Mouse (Mus musculus): ENCODE data around the gene Ndufv1. TPM values are rescaled to one million over a fixed set of nuclear protein-coding genes. Genes with fewer than 3 reads are reported as not detected.
A peak's percentile ranks its signal among the peaks of the same experiment; 100 is the strongest.

Ndufv1 gene
- polyA plus RNA-seq, 1 experiment from 2014 or later: 180 TPM

- peak overlapping the region; percentile 93 for H3K4me2 ChIP-seq
- H3K4me3 ChIP-seq (ENCODE audit: low read depth, low read length): peak overlapping the region; percentile 50
- peak; percentile 26; the same call in 1 of the 2 replicates for ATAC-seq (ENCODE audit: low FRiP score)
- peaks cover under 1% of the 10 kb centered on the region; the same call in 1 of the 2 replicates for H3K36me3 ChIP-seq (ENCODE audit: control insufficient read depth, insufficient read depth, low read length)
- no peaks in the 10 kb centered on the region for H3K9me3 ChIP-seq (ENCODE audit: control insufficient read depth, low read length)
- H3K4me1 ChIP-seq (ENCODE audit: control insufficient read depth, insufficient read depth, low read length): peaks cover 13% of the 10 kb centered on the region
- peak overlapping the region; percentile 86 for H3K27ac ChIP-seq (ENCODE audit: low read depth, low read length)
- H3K27me3 ChIP-seq (ENCODE audit: control insufficient read depth, insufficient read depth, low read length): peaks cover 3% of the 10 kb centered on the region; the same call in 1 of the 2 replicates
- DNase-seq (ENCODE audit: low spot score, missing footprints): peak; percentile 94
- 19% methylated on average over 17 of the region's 17 CpGs for WGBS
- H3K9ac ChIP-seq (ENCODE audit: low read length): peak overlapping the region; percentile 91
These were observed 11.6 kb downstream of the Ndufv1 start for GRCm38 (mm10) chr19:4000949-4001525.

DNA sequence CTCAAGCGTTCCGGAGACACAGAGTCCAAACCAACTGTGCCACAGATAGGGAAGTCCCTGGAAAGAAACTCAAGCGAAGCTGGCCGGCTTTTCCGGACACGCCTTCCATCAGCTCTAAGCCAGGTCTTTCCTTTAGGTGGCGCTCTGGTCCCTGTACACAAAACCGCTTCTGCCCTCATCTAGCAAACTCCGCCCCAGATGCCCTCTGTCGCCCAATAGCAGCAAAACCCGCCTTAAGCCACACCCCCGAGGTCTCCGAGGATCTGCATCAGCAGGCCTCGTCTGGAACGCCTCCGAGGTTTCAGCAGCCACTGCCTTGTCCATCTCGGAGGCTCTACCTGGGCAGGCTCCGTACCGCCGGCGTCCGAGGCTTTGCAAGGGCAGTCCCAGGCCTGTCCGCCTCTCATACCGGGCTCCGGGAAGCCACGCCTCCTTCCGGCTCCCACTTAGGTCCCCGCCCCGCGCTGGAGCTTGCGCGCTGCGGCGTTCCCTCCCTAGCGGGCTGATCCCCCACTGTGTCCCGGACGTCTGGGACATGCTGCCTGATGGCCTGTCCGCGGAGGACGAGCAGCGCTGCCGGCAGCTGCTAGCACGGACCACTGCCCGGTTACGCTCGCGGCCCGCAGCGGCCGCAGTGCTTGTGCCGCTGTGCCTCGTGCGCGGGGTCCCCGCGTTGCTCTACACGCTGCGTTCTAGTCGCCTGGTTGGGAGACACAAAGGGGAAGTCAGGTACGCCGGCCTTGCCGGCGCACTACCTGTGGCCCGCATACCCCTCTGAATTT lies 12.3 kb downstream of the Ndufv1 start, which contains the start of the genes Nudt8 and Gm49405:
Gene Nudt8 (plus strand): TSS at position 462 of the 782 bp plus-strand sequence.
Gene Gm49405 (plus strand): TSS at position 508 of the 782 bp plus-strand sequence.
- H3K9ac ChIP-seq (ENCODE audit: low read length): peak within 1 kb of the TSS; percentile 91
- H3K27ac ChIP-seq (ENCODE audit: low read depth, low read length): peak within 1 kb of the TSS; percentile 86
- peaks cover 3% of the 10 kb centered on the region; the same call in 1 of the 2 replicates for H3K27me3 ChIP-seq (ENCODE audit: control insufficient read depth, insufficient read depth, low read length)
- H3K4me1 ChIP-seq (ENCODE audit: control insufficient read depth, insufficient read depth, low read length): peaks cover 13% of the 10 kb centered on the region
- peak within 1 kb of the TSS; percentile 93 for H3K4me2 ChIP-seq
- no peaks in the 10 kb centered on the region for H3K36me3 ChIP-seq (ENCODE audit: control insufficient read depth, insufficient read depth, low read length)
- H3K9me3 ChIP-seq (ENCODE audit: control insufficient read depth, low read length): no peaks in the 10 kb centered on the region
- H3K4me3 ChIP-seq (ENCODE audit: low read depth, low read length): peak within 1 kb of the TSS; percentile 50
- under 1% methylated on average over 64 of the region's 64 CpGs for WGBS
- ATAC-seq (ENCODE audit: low FRiP score) (peak; percentile 94), DNase-seq (ENCODE audit: low spot score, missing footprints) (peak; percentile 99)

GRCm38 (mm10) chr19:3999121-3999730 lies 13.4 kb downstream of the Ndufv1 start:
- no peaks in the 10 kb centered on the region for H3K36me3 ChIP-seq (ENCODE audit: control insufficient read depth, insufficient read depth, low read length)
- H3K4me2 ChIP-seq: peak overlapping the region; percentile 93
- peak overlapping the region; percentile 50; the same call in 1 of the 2 replicates for H3K4me3 ChIP-seq (ENCODE audit: low read depth, low read length)
- no peaks in the 10 kb centered on the region for H3K9me3 ChIP-seq (ENCODE audit: control insufficient read depth, low read length)
- H3K27me3 ChIP-seq (ENCODE audit: control insufficient read depth, insufficient read depth, low read length): peaks cover 3% of the 10 kb centered on the region; the same call in 1 of the 2 replicates
- DNase-seq (ENCODE audit: low spot score, missing footprints): no peak
- H3K4me1 ChIP-seq (ENCODE audit: control insufficient read depth, insufficient read depth, low read length): peaks cover 13% of the 10 kb centered on the region
- peak overlapping the region; percentile 26; the same call in 1 of the 2 replicates for H3K9ac ChIP-seq (ENCODE audit: low read length)
- no peak overlapping the region for H3K27ac ChIP-seq (ENCODE audit: low read depth, low read length)
- 88% methylated on average over 9 of the region's 9 CpGs for WGBS
- ATAC-seq (ENCODE audit: low FRiP score): no peak

DNA sequence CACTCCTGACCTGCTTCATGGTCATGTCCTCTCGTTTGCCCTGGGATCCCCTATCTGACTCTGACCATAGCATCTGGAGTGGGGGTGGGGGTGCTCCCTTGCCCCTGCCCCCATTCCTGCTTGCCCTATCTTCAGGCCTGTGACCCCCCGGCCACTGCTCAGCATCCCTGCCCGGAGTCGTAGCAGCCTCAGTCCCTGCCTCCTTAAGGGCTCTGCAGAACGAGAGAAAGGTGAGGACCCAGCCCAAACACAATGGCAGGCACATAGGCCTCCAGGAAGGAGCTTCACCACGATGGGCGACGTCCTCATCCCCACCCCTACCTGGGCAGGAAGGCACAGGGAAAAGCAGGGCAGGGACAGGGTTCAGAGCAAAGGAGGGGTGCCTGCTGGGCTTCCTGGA lies 14.3 kb downstream of the Ndufv1 start:
- no peak overlapping the region for H3K4me2 ChIP-seq
- H3K4me1 ChIP-seq (ENCODE audit: control insufficient read depth, insufficient read depth, low read length): peaks cover 13% of the 10 kb centered on the region
- H3K9me3 ChIP-seq (ENCODE audit: control insufficient read depth, low read length): no peaks in the 10 kb centered on the region
- no peak overlapping the region for H3K27ac ChIP-seq (ENCODE audit: low read depth, low read length)
- DNase-seq (ENCODE audit: low spot score, missing footprints): no peak
- WGBS: 77% methylated on average over 8 of the region's 8 CpGs
- no peaks in the 10 kb centered on the region for H3K36me3 ChIP-seq (ENCODE audit: control insufficient read depth, insufficient read depth, low read length)
- ATAC-seq (ENCODE audit: low FRiP score): no peak
- H3K4me3 ChIP-seq (ENCODE audit: low read depth, low read length): no peak overlapping the region
- peaks cover 3% of the 10 kb centered on the region; the same call in 1 of the 2 replicates for H3K27me3 ChIP-seq (ENCODE audit: control insufficient read depth, insufficient read depth, low read length)
- no peak overlapping the region for H3K9ac ChIP-seq (ENCODE audit: low read length)

- ATAC-seq (ENCODE audit: low FRiP score): no peak
- 62% methylated on average over 8 of the region's 8 CpGs for WGBS
These were observed 15.4 kb downstream of the Ndufv1 start for GRCm38 (mm10) chr19:3997231-3997630.

DNA sequence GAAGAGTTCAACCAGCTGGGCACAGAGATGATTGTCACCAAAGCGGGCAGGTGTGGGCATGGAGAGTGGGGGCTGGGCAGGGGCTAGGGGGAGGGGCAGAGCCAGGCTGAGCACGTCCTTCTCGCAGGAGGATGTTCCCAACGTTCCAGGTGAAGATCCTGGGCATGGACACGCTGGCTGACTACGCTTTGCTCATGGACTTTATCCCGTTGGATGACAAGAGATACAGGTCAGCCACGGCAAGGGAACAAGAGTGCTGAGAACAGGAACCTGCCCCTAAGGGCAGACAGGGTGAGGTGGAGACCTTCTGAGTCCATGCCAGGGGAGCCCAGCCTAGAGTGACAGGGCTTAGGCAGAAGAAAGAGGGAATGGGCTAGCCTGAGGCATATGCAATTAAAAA lies 15.9 kb downstream of the Ndufv1 start:
- 89% methylated on average over 8 of the region's 8 CpGs for WGBS
- H3K9ac ChIP-seq (ENCODE audit: low read length): no peak overlapping the region
- no peaks in the 10 kb centered on the region for H3K9me3 ChIP-seq (ENCODE audit: control insufficient read depth, low read length)
- H3K4me2 ChIP-seq: no peak overlapping the region
- DNase-seq (ENCODE audit: low spot score, missing footprints) (no peak), ATAC-seq (ENCODE audit: low FRiP score) (no peak)
- no peak overlapping the region for H3K27ac ChIP-seq (ENCODE audit: low read depth, low read length)
- H3K27me3 ChIP-seq (ENCODE audit: control insufficient read depth, insufficient read depth, low read length): peaks cover 3% of the 10 kb centered on the region; the same call in 1 of the 2 replicates
- H3K4me1 ChIP-seq (ENCODE audit: control insufficient read depth, insufficient read depth, low read length): peaks cover 13% of the 10 kb centered on the region
- no peak overlapping the region for H3K4me3 ChIP-seq (ENCODE audit: low read depth, low read length)
- no peaks in the 10 kb centered on the region for H3K36me3 ChIP-seq (ENCODE audit: control insufficient read depth, insufficient read depth, low read length)

More at GRCm38 (mm10) chr19:3997231-3997630, 15.4 kb downstream of the Ndufv1 start:
- no peak for DNase-seq (ENCODE audit: low spot score, missing footprints)
- H3K27ac ChIP-seq (ENCODE audit: low read depth, low read length): no peak overlapping the region
- H3K9ac ChIP-seq (ENCODE audit: low read length): no peak overlapping the region
- H3K9me3 ChIP-seq (ENCODE audit: control insufficient read depth, low read length): no peaks in the 10 kb centered on the region
- H3K27me3 ChIP-seq (ENCODE audit: control insufficient read depth, insufficient read depth, low read length): peaks cover 3% of the 10 kb centered on the region; the same call in 1 of the 2 replicates
- no peak overlapping the region for H3K4me3 ChIP-seq (ENCODE audit: low read depth, low read length)
- peaks cover 13% of the 10 kb centered on the region for H3K4me1 ChIP-seq (ENCODE audit: control insufficient read depth, insufficient read depth, low read length)
- H3K4me2 ChIP-seq: no peak overlapping the region
- no peaks in the 10 kb centered on the region for H3K36me3 ChIP-seq (ENCODE audit: control insufficient read depth, insufficient read depth, low read length)

DNA sequence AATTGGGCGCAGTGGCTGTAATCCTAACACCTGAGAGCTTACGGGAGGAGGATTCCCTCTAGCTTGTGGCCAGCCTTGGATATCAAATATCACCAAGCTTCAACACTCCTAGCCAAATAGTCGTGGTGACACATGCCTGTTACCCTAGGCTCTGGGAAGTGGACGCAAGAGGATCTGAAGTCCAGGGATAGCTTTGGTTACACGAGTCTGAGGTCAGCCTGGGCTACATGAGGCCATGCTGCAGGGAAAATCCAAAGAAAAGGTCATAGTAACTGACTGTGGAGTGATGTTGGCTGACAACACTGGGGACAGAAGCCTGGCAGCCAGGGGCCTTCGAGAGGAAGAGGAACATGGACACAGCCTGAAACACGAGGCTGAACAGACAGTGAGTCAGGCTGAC lies 16.5 kb downstream of the Ndufv1 start:
- H3K4me3 ChIP-seq (ENCODE audit: low read depth, low read length): no peak overlapping the region
- no peak overlapping the region for H3K9ac ChIP-seq (ENCODE audit: low read length)
- 78% methylated on average over 7 of the region's 7 CpGs for WGBS
- DNase-seq (ENCODE audit: low spot score, missing footprints) (no peak), ATAC-seq (ENCODE audit: low FRiP score) (no peak)
- no peak overlapping the region for H3K27ac ChIP-seq (ENCODE audit: low read depth, low read length)
- peaks cover 7% of the 10 kb centered on the region for H3K4me1 ChIP-seq (ENCODE audit: control insufficient read depth, insufficient read depth, low read length)
- no peak overlapping the region for H3K4me2 ChIP-seq
- H3K36me3 ChIP-seq (ENCODE audit: control insufficient read depth, insufficient read depth, low read length): no peaks in the 10 kb centered on the region
- H3K9me3 ChIP-seq (ENCODE audit: control insufficient read depth, low read length): no peaks in the 10 kb centered on the region
- peaks cover 3% of the 10 kb centered on the region; the same call in 1 of the 2 replicates for H3K27me3 ChIP-seq (ENCODE audit: control insufficient read depth, insufficient read depth, low read length)

GRCm38 (mm10) chr19:3995505-3995904 lies 17.1 kb downstream of the Ndufv1 start:
- no peak for DNase-seq (ENCODE audit: low spot score, missing footprints)
- H3K9ac ChIP-seq (ENCODE audit: low read length): no peak overlapping the region
- no peaks in the 10 kb centered on the region for H3K36me3 ChIP-seq (ENCODE audit: control insufficient read depth, insufficient read depth, low read length)
- H3K4me1 ChIP-seq (ENCODE audit: control insufficient read depth, insufficient read depth, low read length): peaks cover 2% of the 10 kb centered on the region; the same call in 1 of the 2 replicates
- H3K27me3 ChIP-seq (ENCODE audit: control insufficient read depth, insufficient read depth, low read length): peaks cover 3% of the 10 kb centered on the region; the same call in 1 of the 2 replicates
- H3K4me3 ChIP-seq (ENCODE audit: low read depth, low read length): no peak overlapping the region
- H3K4me2 ChIP-seq: no peak overlapping the region
- no peak overlapping the region for H3K27ac ChIP-seq (ENCODE audit: low read depth, low read length)
- no peaks in the 10 kb centered on the region for H3K9me3 ChIP-seq (ENCODE audit: control insufficient read depth, low read length)
- no peak for ATAC-seq (ENCODE audit: low FRiP score)
- WGBS: 85% methylated on average over 3 of the region's 3 CpGs
